Mouse (Mus musculus) cerebellum, postnatal 25 days (tissue): ENCODE measurements around the gene Cd163.
"Not testable (repeated sequence)": the region's sequence is repeated elsewhere in the genome, so short reads cannot be mapped to it uniquely, and the experiment has no call there.

Source experiments
- DNase-seq, 2 experiments: peaks; one replicate each; pipeline ENCODE4 v3.0.0; 2021; ENCODE audit warnings: mixed read lengths in 2 of 2

Cd163 gene

DNA sequence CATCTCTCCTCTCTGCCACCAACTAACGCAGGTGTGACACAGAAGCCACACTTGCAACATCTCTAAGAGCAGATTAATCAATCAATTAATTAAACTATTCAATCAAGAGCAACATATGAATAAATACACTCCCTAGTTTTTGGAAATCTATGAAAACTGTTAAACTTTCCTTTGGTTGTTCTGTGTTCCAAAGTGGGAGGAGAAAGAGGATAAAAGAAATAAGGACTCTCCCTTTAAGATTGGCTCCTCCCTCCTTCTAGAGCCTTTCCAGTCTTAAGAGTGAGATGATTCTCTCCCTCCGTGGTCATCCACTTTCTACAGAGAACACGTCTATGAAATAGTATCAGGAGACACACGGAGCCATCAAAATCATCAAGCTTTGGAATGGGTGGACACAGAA is at the start of gene Cd163:
Cd163 (plus strand) TSS at position 301 of the 400 bp plus-strand sequence.
- no peak for DNase-seq

DNA sequence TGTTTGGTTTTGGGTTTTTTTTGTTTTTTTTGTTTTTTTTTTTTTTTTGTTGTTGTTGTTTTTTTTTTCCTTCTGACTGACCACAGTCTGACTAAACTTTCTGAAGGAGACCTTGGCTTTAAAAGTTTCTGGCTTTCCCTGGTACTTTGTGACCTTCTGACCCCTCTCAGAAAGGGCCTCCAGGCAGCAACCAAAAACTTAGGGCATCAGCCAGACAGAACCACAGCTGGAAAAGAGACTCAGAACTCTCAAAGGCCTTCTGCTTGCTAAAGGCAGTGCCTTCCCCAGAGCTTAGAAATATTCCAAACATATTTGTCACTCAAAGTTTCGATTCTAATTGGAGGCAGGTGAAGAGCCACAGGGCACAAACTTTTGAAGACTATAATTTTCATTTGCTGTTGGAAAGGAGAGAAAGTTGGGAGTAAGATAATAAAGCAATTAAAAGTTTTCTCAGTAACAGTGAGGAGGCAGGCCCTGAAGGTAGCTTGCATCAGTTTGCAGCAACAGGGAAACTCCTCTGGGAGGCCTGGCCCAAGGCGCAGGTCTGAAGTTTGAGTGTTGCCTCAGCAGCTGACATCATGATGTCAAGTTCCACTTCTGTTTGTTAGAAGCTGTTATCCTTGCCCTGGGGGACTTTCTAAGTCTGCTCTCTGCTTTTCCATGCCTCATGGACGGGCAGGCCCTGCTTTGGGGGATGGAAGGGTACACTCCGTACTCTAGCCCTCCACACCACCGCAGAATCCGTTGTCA is 48.6 kb upstream of the Cd163 start:
- no peak for DNase-seq

DNA sequence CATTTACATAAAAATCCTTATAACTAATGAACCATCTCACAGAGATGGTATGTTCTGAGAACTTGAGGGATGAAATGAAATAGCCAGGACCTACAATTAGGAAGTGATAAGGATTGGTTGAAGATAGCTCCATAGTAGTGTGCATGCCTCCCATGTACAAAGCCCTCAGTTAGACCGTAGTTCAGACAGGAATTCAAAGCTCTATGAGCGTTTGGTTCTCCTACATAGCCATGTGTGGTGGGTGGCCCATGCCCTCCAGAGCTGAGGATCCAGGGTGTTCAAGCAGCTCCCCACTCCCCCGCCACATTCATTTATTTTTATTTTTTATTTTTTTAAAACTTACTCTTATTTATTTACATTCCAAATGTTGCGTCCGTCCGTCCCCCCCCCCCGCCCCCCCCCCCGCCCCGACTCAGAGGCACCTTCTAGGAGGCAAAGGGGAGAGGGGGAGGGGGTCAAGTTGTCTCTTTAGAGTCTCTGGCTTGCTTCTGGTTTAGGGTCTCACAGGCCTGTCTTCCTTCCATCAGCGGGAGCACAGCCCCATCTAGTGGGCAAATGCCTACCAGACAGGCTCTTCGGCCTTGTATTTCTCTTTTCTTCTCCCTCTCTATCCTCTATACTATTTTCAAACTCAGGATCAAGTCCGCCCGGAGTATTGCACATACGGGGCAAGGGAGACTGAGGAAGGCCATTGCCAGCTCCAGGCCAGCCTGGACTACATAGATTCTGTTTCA is 44.1 kb upstream of the Cd163 start:
- peak; percentile 56 to 74 for DNase-seq

DNA sequence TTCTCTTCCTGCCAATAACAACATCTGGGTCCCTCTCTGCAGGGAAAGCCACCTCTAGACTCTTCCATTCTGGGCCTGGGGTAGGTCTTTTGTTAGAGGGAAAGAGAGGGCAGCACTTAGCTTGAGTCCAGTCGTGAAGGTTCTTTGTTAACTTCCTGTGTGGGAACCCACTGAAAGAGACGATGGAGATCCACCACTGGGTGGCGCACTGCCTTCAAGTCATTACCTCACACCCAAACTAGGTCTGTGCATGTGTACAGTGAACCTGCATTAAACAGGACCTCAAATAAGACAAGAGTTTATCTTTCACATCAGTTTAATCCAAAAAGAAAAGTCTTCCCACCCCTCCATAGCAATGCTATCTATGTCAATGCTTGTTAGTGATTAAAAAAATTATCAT is 41.8 kb upstream of the Cd163 start:
- peak; percentile 56 to 79 for DNase-seq

DNA sequence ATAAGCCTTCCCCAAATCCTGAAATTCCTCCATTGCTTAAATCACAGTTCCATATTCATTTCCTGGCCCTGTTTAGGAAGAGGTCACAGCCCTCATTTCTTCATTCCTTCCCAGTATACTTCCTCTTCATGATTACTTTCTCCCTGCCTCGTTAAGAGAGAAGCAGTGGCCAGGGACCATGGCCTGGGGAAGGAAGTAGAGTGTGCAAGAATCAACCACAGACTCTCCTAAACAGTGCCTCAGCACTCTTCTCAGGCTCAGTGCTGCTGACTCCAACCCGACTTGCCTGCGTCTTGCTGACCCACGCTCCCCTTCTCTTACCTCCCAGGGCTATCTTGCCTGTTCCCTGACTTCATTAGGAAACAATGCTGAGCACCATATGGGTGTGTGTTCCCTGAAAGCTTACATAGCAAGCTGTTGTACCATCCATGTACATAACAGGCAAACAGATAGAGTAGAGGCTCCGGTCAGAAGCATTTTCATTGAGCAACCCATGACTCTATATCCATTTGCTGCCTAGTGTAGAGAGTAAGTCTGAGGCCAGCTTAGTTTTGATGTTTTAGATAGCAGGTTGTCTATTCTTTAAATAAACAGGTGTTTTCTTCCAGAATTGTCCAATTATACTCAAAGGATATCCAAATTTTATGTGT is 31.1 kb upstream of the Cd163 start:
- DNase-seq, result no peak

DNA sequence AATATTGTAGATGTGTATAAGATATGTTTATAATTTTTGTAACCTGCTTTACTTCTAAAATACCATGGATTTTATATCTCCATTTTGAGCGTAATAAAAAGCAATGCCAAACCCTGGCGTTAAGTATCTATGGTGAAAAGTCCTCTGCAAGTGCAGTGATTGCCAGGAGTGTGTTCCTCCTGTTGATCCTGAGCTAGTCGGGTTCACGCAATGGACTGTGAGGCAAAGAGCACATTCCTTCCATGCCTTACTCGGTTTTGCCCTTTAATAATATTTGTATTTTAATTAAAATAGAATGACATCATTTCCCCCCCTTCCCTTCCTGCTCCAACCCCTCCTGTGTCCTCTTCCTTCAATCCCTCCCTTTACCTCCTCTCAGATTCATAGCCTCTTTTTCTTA is 26.8 kb upstream of the Cd163 start:
- DNase-seq, result no peak

DNA sequence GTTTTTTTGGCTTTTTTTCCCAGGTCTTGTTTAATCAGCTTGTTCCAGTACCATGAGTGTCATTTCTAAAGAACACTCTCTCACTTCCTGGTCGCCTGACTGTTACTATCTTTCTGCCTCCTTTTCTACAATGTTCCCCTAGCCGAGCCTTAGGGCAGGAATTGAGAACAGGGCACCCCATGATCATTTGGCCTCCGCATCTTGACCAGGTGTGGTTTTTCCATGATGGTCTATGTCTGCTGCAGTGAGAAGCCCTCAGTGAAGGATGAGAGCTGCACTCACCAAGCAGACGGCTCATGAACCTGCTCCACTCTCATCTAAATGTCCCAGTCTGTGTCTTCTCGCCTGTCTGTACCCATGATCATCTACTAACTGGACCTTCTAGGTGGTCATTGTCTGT is 26.2 kb upstream of the Cd163 start:
- DNase-seq, result no peak

DNA sequence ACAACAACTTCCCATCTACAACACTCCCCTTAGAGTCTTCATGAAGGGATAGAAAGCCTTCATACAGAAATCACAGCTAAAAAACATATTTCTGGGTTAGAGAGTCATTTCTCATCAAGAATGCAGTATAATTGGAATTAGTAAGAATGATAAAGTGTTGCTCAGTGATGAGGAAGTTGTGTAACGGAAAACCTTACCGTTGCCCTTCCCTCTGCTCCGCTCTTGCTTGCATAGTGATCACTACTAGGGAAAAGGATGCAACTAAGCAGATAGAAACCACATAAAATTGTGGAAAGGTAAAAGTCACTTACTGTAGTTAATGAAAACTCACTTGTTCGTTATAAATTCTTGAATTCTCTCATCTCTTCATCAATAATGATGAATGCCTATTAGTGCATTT is 21.7 kb upstream of the Cd163 start:
- no peak for DNase-seq

DNA sequence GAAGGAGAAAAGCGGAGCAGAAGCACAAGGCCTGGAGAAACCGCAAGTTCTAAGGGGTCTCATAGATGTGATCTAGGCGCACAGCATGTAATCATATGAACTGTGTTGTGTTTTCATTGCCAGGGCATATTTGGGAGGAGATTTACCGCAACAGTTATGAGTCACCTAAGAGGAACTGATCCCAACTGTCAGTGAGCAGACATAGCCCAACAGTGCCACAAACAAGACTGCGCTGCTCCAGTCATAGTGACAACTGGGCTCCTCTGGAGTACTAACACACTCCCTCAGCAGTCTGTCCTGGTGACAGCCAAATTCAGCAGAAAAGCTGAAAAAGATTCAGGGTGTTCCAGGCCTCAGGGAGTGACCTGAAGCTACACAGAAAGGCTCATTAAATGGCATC is 7.1 kb upstream of the Cd163 start:
- DNase-seq, result not testable (repeated sequence)

DNA sequence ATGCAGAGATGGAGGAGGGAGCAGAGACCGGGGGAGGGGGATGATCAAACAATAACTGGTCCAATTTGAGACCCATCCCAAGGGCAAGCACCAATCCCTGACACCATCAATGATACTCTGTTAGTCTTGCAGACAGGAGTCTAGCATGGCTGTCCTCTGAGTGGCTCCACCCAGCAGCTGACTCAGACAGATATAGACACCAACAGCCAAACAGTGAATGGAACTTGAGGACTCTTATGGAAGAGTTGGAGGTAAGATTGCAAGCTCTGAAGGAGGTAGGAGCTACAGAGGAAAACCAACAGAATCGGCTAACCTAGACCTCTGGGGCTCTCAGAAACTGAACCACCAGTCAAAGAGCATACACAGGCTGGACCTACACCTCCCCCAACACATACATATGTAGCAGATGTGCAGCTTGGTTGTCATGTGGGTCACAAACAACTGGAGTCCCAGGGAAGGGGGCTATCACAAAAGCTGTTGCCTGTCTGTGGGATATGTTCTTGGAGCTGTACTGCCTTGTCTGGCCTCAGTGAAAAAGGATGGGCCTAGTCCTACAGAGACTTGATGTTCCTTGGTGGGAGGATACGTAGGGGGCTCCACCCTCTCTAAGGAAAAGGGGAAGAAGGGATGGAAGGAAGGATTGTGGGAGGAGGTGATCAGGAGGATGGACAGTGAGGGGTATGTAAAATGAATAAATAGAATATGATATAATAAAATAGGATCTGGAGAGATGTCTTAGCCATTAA is 2.8 kb upstream of the Cd163 start:
- DNase-seq, result no peak

DNA sequence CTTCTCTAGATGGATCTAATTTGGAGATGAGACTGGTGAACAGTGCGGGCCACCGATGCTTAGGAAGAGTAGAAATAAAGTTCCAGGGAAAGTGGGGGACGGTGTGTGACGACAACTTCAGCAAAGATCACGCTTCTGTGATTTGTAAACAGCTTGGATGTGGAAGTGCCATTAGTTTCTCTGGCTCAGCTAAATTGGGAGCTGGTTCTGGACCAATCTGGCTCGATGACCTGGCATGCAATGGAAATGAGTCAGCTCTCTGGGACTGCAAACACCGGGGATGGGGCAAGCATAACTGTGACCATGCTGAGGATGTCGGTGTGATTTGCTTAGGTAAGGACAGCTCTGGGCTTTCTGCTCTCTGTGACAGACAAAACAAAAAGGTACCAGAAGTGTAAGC is 4.5 kb downstream of the Cd163 start:
- peak; percentile 44 to 53 for DNase-seq

DNA sequence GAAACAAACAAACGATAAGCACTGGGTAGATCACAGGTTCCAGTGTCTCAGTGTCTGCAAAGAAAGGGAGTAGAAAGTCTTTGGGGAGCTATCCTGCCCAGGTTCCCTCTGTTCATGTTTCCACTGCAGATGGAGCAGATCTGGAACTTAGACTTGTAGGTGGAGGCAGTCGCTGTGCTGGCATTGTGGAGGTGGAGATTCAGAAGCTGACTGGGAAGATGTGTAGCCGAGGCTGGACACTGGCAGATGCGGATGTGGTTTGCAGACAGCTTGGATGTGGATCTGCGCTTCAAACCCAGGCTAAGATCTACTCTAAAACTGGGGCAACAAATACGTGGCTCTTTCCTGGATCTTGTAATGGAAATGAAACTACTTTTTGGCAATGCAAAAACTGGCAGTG is 7.8 kb downstream of the Cd163 start:
- no peak for DNase-seq

DNA sequence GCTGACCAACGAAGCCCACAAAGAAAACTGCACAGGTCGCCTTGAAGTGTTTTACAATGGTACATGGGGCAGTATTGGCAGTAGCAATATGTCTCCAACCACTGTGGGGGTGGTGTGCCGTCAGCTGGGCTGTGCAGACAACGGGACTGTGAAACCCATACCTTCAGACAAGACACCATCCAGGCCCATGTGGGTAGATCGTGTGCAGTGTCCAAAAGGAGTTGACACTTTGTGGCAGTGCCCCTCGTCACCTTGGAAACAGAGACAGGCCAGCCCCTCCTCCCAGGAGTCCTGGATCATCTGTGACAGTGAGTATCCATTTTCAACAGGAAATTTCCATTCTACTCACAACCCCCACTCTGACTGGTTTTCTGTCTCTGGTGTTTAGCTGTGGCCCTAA is 15.9 kb downstream of the Cd163 start:
- DNase-seq, result no peak

DNA sequence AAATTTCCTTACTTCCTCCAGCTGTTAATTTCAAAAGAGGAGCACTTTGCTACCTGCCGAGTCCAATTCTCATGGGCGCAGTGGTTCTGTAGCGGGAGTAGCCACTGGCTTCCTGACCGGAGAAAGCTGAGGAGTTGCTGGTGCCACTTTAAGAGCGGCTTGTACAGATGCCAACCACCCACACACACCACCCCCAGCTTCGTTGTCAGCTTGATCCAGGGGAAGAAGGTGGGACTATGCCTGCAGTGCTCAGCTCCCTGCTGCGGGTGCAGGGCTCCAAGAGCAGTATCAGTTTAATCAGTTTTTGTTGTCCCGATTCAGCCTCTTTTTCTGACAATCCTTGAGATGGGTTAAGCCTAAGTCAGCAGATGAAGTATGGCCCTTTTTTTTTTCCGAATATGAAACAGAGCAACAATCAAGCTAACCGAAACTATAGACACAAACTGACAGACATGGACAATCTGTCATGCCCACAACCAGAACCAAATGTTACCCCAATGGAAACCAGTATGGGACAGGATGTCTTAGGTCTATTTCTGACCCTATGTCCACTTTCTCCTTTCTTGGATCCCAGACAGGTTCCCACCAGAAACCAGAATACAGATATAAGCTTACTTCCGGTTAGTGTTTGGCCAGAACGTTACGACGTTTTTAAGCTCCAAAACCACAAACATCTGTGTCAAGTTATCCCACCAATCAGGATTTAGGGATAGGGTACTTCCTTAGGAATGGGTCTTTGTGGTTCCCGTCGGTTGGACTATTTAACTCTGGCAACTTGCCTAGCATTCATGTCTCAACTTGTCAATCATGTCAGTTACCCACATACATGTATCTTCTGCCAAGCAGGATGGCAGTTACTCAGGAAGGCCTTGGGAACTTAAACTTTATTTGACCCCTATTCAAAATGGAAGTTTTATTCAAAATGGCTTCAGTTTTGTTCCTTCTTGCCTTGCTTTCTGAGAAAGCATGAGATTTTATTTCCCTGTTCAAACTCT is 17.3 kb downstream of the Cd163 start:
- peak; percentile 11 to 37 for DNase-seq

DNA sequence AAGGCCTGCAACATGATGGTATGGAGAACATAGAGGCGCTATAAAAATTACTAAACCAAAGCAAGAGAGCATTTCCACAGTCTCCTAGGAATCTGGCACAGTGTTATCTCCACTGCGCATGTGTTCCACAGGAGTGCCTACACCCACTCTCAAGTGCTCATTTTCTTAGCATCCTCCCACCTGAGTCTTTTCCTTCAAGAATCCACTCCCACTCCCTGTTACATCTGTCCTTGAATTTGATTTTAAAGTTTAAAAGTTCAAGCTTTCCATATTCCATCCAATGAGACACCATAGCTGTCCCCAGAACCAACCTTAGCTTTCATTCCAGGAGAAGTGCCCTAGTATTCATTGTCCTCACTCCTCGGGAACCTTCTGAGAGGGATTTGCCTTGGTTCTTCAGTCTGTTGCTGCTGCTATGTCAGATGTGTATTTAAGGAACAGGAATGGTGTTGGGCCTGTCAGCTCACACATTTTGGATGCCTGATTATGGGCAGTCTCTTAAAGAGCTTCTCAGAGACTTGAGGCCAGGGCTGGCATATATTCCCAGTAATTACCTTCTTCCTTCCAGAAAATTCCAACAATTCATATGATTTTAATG is 24.0 kb downstream of the Cd163 start:
- no peak for DNase-seq

DNA sequence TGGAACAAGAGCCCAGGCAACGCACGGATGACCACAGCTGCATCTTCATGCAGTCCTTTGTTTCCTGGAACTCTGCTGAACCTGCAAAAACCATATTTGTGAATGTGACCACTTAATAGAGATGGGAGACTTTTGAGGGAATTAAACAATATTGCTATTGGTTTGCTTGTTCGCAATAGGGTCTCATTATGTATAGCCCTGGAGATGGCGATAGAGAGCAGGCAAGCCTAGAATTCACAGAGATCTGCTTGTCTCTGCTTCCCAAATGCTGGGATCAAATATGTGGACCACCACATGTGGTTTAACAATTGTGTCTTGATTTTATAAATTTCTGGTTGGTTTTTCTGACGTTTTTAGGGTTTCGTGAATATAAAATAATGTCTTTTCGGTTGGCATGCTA is 25.2 kb downstream of the Cd163 start:
- no peak for DNase-seq

DNA sequence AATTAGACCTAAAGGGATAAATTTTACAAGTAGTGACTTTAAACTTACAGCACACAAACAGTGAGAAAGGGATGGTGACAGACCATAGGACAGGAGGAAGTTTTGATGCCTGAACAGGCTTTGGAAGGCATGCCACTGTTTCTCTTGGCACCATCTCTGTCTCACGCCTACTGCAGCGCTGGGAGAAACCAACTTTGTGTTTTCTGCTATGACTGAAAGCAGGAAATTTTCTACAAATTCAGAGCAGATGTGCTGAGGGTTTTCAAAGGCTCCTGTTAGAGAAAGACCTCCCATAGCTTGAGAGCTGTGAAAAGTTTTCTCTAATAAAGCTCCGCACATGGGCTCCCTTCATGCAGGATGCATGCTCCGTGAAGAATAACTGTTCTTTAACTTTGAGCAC is 40.6 kb downstream of the Cd163 start:
- no peak for DNase-seq

DNA sequence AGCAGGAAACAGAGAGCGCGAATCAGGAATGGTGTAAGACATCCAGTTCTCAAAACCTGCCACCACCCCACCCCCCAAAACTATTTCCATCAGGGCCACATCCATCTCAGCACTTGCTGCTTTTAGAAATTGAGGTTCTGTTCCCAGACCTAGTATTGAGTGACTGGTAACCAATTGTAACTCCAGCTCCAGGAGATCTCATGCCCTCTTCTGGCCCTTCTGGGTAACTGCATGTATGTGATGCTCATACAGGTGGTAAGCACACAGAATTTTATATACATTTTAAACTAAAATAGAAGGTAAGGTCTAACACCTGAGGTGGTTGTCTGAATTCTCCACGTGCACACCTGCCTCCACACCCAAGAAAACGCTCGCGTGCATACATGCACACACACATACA is 42.2 kb downstream of the Cd163 start:
- no peak for DNase-seq

DNA sequence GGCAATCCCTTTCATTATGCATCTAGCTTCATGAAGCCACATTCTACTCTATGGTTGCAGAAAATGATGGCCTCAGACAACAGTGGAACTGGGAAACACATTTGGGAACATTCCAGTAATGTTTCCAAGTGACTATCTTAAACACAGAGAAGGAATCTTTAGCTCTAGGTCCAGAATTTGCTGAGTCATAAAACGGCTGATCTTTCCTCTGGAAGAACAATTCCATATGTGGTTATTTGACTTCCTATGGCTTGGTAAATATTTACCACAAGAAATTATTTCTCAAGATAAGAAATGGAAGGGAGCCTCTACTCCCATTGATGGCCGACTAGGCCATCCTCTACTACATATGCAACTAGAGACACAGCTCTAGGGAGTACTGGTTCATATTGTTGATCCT is 48.8 kb downstream of the Cd163 start:
- DNase-seq, result no peak

DNA sequence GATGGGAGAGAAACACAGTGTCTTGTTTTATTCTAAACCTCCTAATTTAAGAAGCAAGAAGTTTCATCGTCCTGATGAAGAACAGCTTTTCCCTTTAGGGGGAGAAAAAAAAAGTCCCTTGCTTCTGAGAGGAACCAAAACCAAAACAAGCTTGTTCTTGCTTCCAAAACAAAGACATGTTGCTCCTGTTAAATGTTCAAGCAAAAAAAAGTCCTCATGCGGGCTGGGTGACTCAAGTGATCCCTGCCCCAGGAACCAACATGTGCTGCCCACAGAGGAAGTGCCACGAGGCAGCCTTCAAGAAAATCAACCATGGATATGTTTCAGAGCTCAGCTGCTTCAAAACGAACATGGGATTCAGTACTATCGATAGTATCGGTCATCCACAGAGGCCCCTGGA is 54.5 kb downstream of the Cd163 start:
- DNase-seq, result no peak

DNA sequence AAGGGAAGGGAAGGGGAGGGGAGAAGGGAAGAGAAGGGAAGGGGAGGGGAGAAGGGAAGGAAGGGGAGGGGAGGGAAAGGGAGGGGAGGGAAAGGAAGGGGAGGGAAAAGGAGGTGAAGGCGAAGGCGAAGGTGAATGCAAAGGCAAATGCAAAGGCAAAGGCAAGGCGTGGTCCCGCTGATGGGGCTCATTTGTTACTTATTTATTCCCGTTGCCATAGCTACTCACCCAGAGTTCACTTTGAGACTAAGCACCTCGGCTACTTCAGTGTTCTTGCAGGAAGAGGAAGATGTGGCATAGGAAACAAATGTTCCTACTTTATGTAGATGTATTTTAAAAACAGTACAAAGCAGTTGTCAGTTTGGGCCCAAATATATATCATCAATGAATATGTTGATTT is 56.1 kb downstream of the Cd163 start:
- no peak for DNase-seq

DNA sequence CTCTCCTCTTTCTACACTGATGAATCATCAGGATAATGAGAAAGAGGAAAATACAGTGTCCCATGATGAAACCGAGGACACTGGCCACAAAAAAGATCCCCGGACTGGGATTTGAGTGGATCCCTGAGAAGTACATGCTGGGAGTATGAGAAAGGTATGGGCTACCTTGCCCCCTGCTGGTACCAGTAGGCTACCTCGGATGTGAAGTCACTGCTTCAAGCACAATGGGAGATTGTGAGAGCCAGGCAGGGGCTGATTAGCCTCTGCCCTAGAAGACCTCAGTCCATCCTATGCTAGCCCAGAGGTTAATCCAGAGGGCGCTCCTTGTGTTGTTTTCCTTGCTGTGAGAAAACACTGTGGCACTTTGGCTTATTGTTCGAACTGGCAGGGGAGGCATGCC is 59.9 kb downstream of the Cd163 start:
- no peak for DNase-seq
